Mouse (Mus musculus) brown adipose tissue, adult 24 weeks (tissue): ENCODE measurements at regions not wholly inside any gene's neighbourhood (a gene's known extent, or its start where the extent isn't known, plus 50 kb on each side); places are given as distances from the start of the nearest gene placed in this dataset.
A peak's percentile ranks its signal among the peaks of the same experiment; 100 is the strongest.

ENCODE experiments used
- H3K27ac ChIP-seq: fragments of 200-500 bp; replicated peaks from 2 replicates; pipeline ENCODE4 v1.5.1; 2012; ENCODE audit warnings: low read depth, mild to moderate bottlenecking, low read length
- H3K4me1 ChIP-seq: fragments of 200-500 bp; 2 replicates; pipeline ENCODE4 v1.6.1; 2012; ENCODE audit warnings: low read length, mixed read lengths; ENCODE audit not compliant: control insufficient read depth, insufficient read depth, insufficient read length
- H3K4me3 ChIP-seq: fragments of 200-500 bp; 2 replicates; pipeline ENCODE4 v1.5.1; 2012; ENCODE audit warnings: low read depth, mild to moderate bottlenecking, low read length, moderate library complexity; ENCODE audit not compliant: insufficient read depth

- Histone ChIP-seq H3K4me3 (no peak overlapping the region), H3K27ac (no peak overlapping the region), H3K4me1 (no peaks in the 10 kb centered on the region)
Observed at GRCm38 (mm10) chr9:43982359-43982889, 60.8 kb upstream of the Thy1 start.

GRCm38 (mm10) chr9:43983220-43983619, 60.0 kb upstream of the Thy1 start:
- Histone ChIP-seq H3K4me1 (no peaks in the 10 kb centered on the region), H3K27ac (no peak overlapping the region), H3K4me3 (no peak overlapping the region)

DNA sequence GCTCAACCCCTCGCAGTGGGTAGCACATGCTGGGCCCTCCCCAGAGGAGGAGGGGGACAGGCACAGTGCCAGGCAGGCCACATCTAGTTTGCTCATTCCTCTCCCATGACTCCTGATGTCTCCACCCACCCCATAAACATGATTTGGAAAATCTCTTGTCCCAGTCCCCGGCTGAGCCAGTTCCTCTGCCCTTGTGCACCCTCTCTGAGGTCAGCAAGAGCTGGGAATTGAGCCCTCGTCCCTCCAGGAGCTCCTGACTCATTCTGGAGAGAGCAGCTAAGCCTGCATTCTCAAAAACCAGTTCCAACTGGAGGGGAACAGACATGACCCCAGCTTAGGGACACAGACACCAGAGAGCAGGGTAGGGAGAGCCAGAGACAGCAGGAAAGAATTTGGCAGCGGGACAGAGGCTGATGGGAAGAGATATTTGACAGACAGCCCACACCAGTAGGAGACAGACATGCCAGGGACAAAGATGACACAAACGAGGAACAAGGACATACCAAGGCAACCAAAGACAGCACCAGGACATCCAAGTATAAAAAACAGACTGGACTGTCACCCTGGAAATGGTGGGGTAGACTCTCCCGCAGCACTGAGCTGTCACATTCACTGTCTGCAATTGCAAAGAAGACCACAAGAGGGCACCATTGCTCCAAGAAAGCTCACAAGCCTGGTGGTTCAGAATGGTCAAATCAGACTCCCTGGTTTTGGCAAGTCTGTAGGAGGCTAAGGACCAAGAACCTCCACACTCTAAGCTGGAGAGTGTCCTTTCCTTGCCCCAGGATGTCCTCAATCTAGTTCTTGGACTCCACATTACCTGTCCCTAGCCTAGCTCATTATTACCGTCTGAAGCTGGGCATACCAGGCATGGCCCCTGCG, 58.8 kb upstream of the Thy1 start:
- peaks cover 7% of the 10 kb centered on the region for H3K4me1 ChIP-seq
- no peak overlapping the region for H3K4me3 ChIP-seq
- H3K27ac ChIP-seq = peak overlapping the region; percentile 80

GRCm38 (mm10) chr9:43987957-43988356, 55.2 kb upstream of the Thy1 start:
- peaks cover 22% of the 10 kb centered on the region for H3K4me1 ChIP-seq
- H3K27ac ChIP-seq = no peak overlapping the region
- no peak overlapping the region for H3K4me3 ChIP-seq

DNA sequence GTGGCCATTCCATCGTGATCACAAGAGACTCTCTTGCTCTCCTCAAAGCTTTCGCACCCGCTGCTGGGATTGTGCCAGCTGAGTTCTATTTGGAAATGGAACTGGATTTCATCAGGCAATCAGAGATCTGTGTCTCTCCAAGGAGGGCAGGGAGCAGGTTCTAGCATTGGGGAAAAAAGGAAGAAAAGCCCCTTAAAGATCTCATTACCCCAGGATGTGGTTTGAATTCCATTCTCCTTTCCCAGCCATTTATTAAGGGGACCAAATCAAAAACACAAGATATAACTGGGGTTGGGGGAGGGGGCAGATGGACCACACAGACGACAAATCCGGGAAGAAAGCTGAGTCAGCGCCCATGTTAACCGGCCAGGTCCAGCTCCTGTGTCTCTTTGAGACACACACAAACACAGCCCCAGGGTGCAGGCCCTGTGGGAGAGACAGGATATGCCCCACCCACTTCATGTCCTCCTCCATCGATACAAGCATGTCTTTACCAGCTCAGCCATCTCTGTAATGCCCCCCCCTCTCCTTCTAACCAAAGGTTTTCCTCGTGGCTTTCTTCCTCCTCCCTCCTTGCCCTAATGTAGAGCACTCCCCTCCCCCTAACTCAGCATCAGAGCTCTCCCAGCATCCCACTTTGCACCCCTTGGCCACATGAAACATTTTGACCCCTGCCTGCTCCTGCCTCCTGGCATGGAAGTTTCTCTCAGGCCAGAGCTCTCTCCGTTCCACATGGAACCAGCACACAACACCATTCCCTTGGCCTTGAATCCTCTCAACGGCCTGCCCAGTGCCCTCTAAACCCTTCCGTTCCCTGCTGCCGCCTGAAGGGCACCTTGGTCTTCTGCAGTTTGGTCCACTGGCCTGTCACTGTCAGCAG, 54.0 kb upstream of the Thy1 start:
- H3K27ac ChIP-seq = peak overlapping the region; percentile 84
- H3K4me1 ChIP-seq = peaks cover 24% of the 10 kb centered on the region
- no peak overlapping the region for H3K4me3 ChIP-seq

DNA sequence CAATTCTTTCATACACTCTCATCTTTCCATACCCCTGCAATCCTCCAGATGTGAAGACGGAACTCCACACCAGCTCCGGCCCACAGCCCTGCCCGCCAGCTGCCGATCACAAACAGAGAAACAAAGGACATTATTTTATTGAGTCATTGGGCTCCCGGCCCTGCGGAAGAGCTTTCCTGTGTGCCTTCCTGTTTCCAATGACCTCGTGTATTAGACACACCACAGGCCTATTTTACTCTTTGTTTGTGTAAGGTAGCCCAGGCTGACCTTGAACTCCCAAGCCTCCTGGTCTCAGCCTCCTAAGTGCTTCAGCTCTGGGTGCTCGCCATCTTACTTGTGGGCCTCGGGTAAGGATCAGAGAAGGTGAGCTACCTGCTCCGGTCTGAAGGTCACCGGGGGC, 53.1 kb upstream of the Thy1 start:
- peak overlapping the region; percentile 84 for H3K27ac ChIP-seq
- no peak overlapping the region for H3K4me3 ChIP-seq
- peaks cover 24% of the 10 kb centered on the region for H3K4me1 ChIP-seq

DNA sequence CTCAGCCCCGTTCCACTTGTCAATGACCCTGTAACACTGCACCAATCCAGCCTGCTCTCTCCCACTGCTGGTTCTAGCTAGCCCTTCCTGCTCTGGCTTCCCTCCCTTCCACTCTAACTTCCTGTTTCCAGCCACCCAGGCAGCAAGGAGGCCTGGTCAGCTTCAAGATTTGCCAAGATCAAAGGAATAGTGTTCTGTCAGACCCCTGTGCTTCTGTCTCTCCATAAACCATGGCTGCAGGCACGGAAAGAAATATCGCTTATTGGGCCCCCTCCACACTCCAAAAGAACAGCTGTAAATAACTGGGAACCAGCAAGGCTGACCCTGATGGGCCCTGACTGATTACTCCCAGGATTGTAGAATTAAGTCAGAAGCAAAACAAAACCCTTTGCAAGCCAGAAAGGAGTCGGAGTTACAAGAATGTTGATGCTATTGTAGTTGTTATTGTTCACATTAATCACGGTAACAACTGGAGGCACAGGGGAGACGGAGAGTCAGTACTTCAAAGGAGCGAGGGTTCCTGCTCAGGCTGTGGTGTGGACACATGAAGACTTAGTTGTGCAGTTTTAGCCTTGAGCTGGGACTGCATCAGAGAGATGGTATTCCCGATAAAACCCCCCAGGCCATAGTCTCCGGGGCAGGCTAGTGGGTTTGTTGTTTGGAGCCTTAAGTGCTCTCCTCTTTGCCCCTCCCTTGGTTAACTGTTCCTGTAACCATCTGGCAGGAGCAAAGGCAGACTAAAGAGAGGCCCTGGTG, 49.8 kb upstream of the Thy1 start:
- peak overlapping the region; percentile 41; the same call in 1 of the 2 replicates for H3K27ac ChIP-seq
- no peak overlapping the region for H3K4me3 ChIP-seq

More for the DNA sequence above, 49.8 kb upstream of the Thy1 start:
- peaks cover 24% of the 10 kb centered on the region for H3K4me1 ChIP-seq
